Mouse (Mus musculus) olfactory bulb, adult 2 months (tissue): ENCODE data around the gene Fgfr2.

ENCODE experiments used
- CTCF ChIP-seq: fragments of 200-500 bp; IDR thresholded peaks from 2 replicates; pipeline ENCODE4 v1.5.1; 2012; ENCODE audit warnings: low read depth, mild to moderate bottlenecking, low read length, moderate library complexity; ENCODE audit not compliant: insufficient read depth
- POLR2A ChIP-seq: fragments of 200-500 bp; IDR thresholded peaks from 2 replicates; pipeline ENCODE4 v1.6.1; 2012; ENCODE audit warnings: mild to moderate bottlenecking, low read depth, low read length, moderate library complexity; ENCODE audit not compliant: insufficient read depth

DNA sequence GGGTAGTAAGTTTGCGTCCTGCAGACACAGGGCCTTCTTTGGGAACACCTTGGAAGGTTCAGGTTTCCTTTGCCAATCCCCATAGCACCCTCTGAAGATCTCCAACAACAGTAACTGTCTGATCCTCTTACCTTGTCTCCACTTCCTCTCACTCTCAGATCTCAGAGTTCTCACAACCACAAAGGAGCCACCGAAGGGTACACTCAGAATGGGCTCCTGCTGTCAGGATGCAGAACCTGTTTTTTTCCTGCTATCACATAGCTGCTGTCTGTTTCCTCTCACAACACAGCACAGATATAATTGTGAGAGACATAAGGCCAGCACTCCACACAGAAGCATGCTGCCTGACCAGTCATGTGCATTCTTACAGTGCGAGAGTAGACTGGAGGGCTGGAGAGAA is 2086.8 kb downstream of the Fgfr2 start:
- TF ChIP-seq CTCF = no peak
- TF ChIP-seq POLR2A = no peak
